Mouse (Mus musculus) limb, embryonic 14.5 days (tissue): ENCODE measurements around the gene Ankrd13b. TPM values are rescaled to one million over a fixed set of nuclear protein-coding genes. Genes with fewer than 3 reads are reported as not detected.

Source experiments
- ATAC-seq: fragments of 200-750 bp; cut with Nextera tagmentation; 2 replicates; pipeline ENCODE4 v1.8.0; 2017; ENCODE audit warnings: low read depth, moderate number of reproducible peaks, moderate TSS enrichment; ENCODE audit not compliant: low FRiP score
- DNase-seq: peaks from one replicate; pipeline ENCODE4 v3.0.0-alpha.2; 2015; ENCODE audit warnings: low spot score
- H3K27ac ChIP-seq: fragments of 300-500 bp; sonication (generic); replicated peaks from 2 replicates; pipeline ENCODE4 v1.5.1; 2014; ENCODE audit warnings: low read depth, mild to moderate bottlenecking, low read length, moderate library complexity, mixed read lengths
- H3K27me3 ChIP-seq: fragments of 300-500 bp; sonication (generic); 2 replicates; pipeline ENCODE4 v1.6.1; 2014; ENCODE audit warnings: low read length, mixed read lengths; ENCODE audit not compliant: control insufficient read depth, insufficient read depth
- H3K36me3 ChIP-seq: fragments of 300-500 bp; sonication (generic); 2 replicates; pipeline ENCODE4 v1.6.1; 2014; ENCODE audit warnings: mild to moderate bottlenecking, low read length, moderate library complexity, mixed read lengths; ENCODE audit not compliant: control insufficient read depth, insufficient read depth
- H3K4me1 ChIP-seq: fragments of 300-500 bp; sonication (generic); 2 replicates; pipeline ENCODE4 v1.6.1; 2014; ENCODE audit warnings: antibody characterized with exemption, low read length, mixed read lengths; ENCODE audit not compliant: control insufficient read depth, insufficient read depth
- H3K4me2 ChIP-seq: fragments of 300-500 bp; sonication (generic); replicated peaks from 2 replicates; pipeline ENCODE4 v1.6.1; 2014; ENCODE audit warnings: low read depth, mild to moderate bottlenecking, low read length, moderate library complexity; ENCODE audit not compliant: severe bottlenecking
- H3K4me3 ChIP-seq: fragments of 300-500 bp; sonication (generic); replicated peaks from 2 replicates; pipeline ENCODE4 v1.5.1; 2014; ENCODE audit warnings: low read length
- H3K9ac ChIP-seq: fragments of 300-500 bp; sonication (generic); 2 replicates; pipeline ENCODE4 v1.6.1; 2014; ENCODE audit warnings: mild to moderate bottlenecking, low read depth, low read length, moderate library complexity; ENCODE audit not compliant: severe bottlenecking
- H3K9me3 ChIP-seq: fragments of 300-500 bp; sonication (generic); 2 replicates; pipeline ENCODE4 v1.6.1; 2016; ENCODE audit warnings: low read length; ENCODE audit not compliant: control insufficient read depth
- POLR2A ChIP-seq: fragments of 200-500 bp; IDR thresholded peaks from 2 replicates; pipeline ENCODE4 v1.8.0; 2012; ENCODE audit warnings: inconsistent platforms, mild to moderate bottlenecking, moderate library complexity, borderline replicate concordance; ENCODE audit not compliant: insufficient read depth, insufficient read length; ENCODE audit errors: extremely low read depth
- WGBS: fragments of 180-500 bp; shearing (Covaris S2); extraction: QIAGEN DNeasy Blood & Tissue Kit; methylation state at CpG from one replicate; pipeline ENCODE4 v1.1.7; 2014; 5-methylcytosine and 5-hydroxymethylcytosine counted together
- polyA plus RNA-seq, 2 experiments: library from polyadenylated mRNA; depleted of rRNA in 1 of 2; stranded (reverse) in 1 of 2; unstranded in 1 of 2; fragments of >200 nt; fragmentation: Nextera tagmentation in 1 of 2; extraction: Ambion mirVana in 1 of 2; gene quantifications; 2 replicates each; pipeline versions ENCODE4 v1.2.1 to v1.2.3; 2012 to 2014

Gene Ankrd13b
- polyA plus RNA-seq, 2 experiments: 13.9 to 98.1 TPM

DNA sequence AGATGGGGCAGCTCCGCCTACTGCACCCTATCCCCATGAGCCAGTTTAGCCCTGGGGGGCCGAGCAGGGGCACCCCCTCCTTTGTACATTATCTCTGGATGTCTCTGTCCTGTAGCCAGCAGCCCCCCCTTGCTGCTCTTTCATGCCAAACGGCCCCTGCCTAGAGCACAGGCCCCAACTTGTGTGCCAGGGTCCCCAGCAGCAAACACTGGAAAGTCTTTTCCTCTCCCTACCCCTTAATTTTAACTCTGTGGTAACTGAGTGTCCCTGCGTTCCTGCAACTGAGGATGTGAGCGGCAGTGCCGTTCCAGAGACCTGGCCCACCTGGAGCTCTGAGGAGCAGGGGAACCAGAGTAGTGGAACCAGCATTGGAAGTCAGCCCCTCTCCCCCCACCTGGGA, 17.5 kb upstream of the Ankrd13b start:
- no peak for DNase-seq
- Histone ChIP-seq H3K36me3 (peaks cover 80% of the 10 kb centered on the region), H3K27me3 (no peaks in the 10 kb centered on the region), H3K4me1 (peaks cover 13% of the 10 kb centered on the region), H3K4me2 (no peak overlapping the region), H3K27ac (no peak overlapping the region), H3K9me3 (no peaks in the 10 kb centered on the region), H3K4me3 (no peak overlapping the region), H3K9ac (no peak overlapping the region)
- 73% methylated on average over 6 of the region's 6 CpGs for WGBS
- ATAC-seq: no peak
- no peak for TF ChIP-seq POLR2A

DNA sequence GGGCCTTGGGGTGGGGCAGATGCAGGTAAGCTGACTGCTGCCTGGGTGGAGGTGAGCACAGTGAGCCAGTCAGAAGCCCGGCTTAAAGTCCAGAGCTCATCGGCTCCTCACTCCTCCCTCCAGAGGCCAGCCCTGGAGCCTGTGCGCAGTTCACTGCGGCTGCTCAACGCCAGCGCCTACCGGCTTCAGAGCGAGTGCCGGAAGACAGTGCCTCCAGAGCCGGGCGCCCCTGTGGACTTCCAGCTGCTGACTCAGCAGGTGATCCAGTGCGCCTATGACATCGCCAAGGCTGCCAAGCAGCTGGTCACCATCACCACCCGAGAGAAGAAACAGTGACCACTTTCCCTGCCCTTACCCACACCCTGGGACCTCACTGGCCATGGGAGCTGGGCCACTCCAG, 16.8 kb upstream of the Ankrd13b start:
- DNase-seq: no peak
- WGBS: 87% methylated on average over 14 of the region's 14 CpGs
- no peak overlapping the region for H3K27ac ChIP-seq

DNA sequence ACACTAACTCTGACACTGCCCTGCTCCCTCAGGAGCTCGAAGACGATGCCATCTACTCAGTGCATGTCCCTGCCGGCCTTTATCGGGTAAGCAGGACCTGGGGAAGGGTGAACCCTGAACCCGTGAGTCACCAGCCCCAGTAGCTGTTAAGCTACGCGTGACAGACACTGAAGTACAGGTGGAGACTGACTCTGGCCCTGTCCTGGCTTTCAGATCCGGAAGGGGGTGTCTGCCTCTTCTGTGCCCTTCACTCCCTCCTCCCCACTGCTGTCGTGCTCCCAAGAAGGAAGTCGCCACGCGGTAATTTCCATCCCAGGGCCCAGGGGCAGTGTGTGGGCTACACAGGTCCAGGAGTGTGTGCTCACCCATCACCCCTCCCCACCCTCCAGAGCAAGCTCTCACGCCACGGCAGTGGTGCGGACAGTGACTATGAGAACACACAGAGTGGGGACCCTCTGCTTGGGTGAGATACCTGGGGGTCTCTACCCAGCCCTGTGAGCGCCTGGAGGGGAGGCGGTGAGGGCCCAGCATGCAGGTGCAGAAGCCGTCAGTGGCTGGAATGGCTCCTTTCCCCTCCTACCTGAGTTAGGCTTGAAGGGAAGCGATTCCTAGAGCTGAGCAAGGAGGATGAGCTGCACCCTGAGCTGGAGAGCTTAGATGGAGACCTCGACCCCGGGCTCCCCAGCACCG, 16.0 kb upstream of the Ankrd13b start:
- Histone ChIP-seq H3K27ac (no peak overlapping the region), H3K4me3 (no peak overlapping the region), H3K36me3 (peaks cover 87% of the 10 kb centered on the region), H3K27me3 (no peaks in the 10 kb centered on the region), H3K4me1 (peaks cover 9% of the 10 kb centered on the region), H3K9me3 (no peaks in the 10 kb centered on the region), H3K9ac (no peak overlapping the region), H3K4me2 (no peak overlapping the region)
- no peak for TF ChIP-seq POLR2A
- WGBS: 89% methylated on average over 22 of the region's 22 CpGs
- DNase-seq: no peak
- ATAC-seq: no peak

More for the DNA sequence above, 16.8 kb upstream of the Ankrd13b start:
- Histone ChIP-seq H3K27me3 (no peaks in the 10 kb centered on the region), H3K4me3 (no peak overlapping the region), H3K9ac (no peak overlapping the region), H3K36me3 (peaks cover 83% of the 10 kb centered on the region), H3K9me3 (no peaks in the 10 kb centered on the region), H3K4me1 (peaks cover 9% of the 10 kb centered on the region), H3K4me2 (no peak overlapping the region)
- ATAC-seq: no peak
- TF ChIP-seq POLR2A: no peak

GRCm38 (mm10) chr11:77504377-77504776, 14.9 kb upstream of the Ankrd13b start:
- TF ChIP-seq POLR2A: no peak
- H3K4me2 ChIP-seq: no peak overlapping the region
- WGBS: 94% methylated on average over 19 of the region's 19 CpGs
- H3K4me3 ChIP-seq: no peak overlapping the region
- no peaks in the 10 kb centered on the region for H3K9me3 ChIP-seq
- peaks cover 9% of the 10 kb centered on the region for H3K4me1 ChIP-seq
- DNase-seq (no peak), ATAC-seq (no peak)
- H3K9ac ChIP-seq: no peak overlapping the region
- peaks cover 88% of the 10 kb centered on the region for H3K36me3 ChIP-seq
- no peaks in the 10 kb centered on the region for H3K27me3 ChIP-seq
- H3K27ac ChIP-seq: no peak overlapping the region

DNA sequence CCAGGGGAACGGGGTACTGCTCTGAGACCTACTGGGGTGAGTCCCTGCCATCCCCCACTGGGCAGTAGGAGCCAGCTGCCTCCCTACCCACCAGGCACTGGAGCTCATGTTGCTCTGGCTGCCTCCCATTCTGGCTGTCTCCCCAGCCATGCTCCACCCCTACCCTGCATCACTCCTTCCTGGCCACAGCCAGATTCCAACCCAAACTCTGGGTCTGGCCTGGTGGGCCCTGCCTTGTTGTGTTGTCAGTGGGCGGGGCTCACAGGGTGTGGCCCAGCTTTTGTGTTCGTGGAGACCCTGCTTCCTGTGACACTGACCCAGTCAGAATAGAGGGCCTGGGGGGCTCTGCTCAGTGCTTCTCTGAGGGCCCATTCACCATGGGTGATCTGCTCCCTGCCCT, 14.0 kb upstream of the Ankrd13b start:
- 66% methylated on average over 3 of the region's 3 CpGs for WGBS
- Histone ChIP-seq H3K9ac (no peak overlapping the region), H3K4me3 (no peak overlapping the region), H3K27me3 (no peaks in the 10 kb centered on the region), H3K36me3 (peaks cover 85% of the 10 kb centered on the region), H3K9me3 (no peaks in the 10 kb centered on the region), H3K4me1 (peaks cover 4% of the 10 kb centered on the region), H3K4me2 (no peak overlapping the region), H3K27ac (no peak overlapping the region)
- no peak for TF ChIP-seq POLR2A
- DNase-seq (no peak), ATAC-seq (no peak)
